Mouse (Mus musculus) adrenal gland, postnatal 25 days (tissue): ENCODE results near the gene Cnp. TPM values are rescaled to one million over a fixed set of nuclear protein-coding genes. Genes with fewer than 3 reads are reported as not detected.
"Not testable (repeated sequence)": the region's sequence is repeated elsewhere in the genome, so short reads cannot be mapped to it uniquely, and the experiment has no call there.

Source experiments
- DNase-seq: peaks from one replicate; pipeline ENCODE4 v3.0.0; 2021; ENCODE audit warnings: mixed read lengths
- total RNA-seq: library from RNA; stranded (reverse); gene quantifications from 2 replicates; pipeline ENCODE4 v1.2.3, GENCODE M21; 2021

Gene Cnp
- total RNA-seq, 1 experiment from 2014 or later = 57.8 TPM

- peak; percentile 43 for DNase-seq
These were observed 21.9 kb upstream of the Cnp start for GRCm38 (mm10) chr11:100552842-100553241.

DNA sequence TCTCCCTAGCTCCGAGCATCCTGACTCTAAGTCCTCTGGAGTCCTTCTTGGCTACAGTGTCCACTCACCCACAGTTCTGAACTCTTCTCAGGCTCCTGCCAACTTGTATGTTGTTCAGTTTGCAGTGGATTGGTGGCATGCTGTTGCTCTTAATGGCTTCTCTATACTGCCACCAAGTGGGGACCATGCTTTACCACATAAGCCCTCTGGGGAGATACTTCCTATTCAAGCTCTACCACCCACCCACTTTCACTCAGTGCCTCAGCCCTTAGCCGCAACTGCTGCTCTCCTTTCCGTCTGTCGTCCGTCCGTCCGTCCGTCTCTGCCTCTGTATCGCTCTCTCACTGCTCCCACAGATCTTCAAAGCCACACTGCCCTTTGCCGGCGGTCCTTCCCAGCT is 19.1 kb upstream of the Cnp start:
- DNase-seq = peak; percentile 46

- no peak for DNase-seq
These were observed 17.1 kb upstream of the Cnp start for GRCm38 (mm10) chr11:100557563-100557962.

DNA sequence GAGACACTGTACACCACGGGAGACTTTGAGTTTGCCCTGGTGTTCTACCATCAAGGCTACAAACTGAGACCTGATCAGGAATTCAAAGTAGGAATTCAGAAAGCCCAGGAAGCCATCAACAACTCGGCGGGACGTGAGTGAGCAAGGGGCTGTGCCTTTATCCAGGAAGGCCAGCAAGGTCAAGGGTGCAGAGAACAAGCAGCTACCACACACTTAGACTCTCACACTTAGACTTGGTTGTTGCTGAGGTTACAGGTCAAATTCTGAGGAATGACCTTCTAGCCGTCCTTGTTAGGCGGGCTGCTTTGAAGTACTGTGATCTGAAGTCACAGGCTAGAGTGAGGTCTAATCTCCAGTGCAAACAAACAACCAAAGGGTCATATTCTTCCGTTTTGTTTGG is 15.2 kb upstream of the Cnp start:
- no peak for DNase-seq

DNA sequence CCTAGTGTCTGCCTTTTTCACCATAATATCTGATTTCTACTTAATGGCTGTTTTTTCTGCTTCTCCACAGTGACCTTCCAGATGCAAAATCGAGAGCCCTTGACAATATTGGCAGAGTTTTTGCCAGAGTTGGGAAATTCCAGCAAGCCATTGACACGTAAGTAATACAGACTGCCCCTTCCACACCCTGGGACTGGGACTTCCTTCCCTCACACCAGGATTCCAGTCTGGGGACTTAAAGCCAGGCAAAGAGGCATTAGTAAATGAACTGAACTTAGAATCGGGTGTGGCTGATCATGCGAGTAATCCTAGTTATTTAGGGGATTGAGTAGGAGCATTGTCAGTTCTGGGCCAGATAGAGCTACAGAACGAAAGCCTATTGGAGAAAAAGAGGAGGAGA is 13.0 kb upstream of the Cnp start:
- no peak for DNase-seq

GRCm38 (mm10) chr11:100564297-100564696 is 10.4 kb upstream of the Cnp start:
- DNase-seq = no peak

- no peak for DNase-seq
These were observed 10.0 kb upstream of the Cnp start for GRCm38 (mm10) chr11:100564703-100565102.

GRCm38 (mm10) chr11:100567229-100567628 is 7.5 kb upstream of the Cnp start:
- no peak for DNase-seq

DNA sequence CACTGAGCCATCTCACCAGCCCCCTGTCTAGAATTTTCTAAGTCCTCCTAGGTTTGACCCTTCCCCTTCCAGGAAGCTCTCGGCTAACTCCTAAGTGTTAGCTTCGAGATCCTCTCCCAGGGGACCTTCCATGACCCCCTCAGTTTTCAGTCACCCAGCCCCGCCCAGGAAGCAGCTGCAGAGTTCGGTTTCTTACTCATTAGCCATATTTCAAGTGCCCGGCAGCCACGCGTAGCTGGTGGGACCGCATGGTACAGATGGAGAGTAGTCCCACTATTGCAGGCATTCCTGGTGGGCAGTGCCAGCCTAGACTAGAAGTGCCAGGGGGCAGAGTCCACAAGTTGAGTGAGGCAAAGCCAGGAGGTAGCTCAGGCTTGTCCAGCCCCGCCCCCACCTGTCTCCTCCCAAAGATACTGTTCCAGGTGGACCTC is 6.9 kb upstream of the Cnp start:
- DNase-seq = no peak

- DNase-seq = no peak
These were observed 6.0 kb upstream of the Cnp start for GRCm38 (mm10) chr11:100568692-100569091.

DNA sequence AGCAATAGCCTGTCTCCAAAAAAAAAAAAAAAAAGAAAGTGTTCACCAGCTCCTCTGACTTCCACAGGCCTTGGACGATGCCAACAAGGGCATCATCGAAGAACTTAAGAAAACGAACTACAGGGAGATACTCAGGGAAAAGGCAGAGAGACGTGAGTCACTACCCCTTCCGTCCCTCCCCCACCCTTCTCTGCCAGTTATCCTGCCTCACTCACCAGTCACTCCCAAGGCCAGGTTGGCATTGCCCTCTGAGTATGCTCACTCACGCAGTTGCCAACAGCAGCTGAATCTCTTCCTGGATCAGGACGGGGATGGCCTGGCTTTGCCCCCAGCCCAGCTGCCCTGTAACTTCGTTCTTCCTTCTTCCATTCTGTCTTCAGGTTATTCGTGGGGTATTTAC is 4.9 kb upstream of the Cnp start:
- peak; percentile 74 for DNase-seq

DNA sequence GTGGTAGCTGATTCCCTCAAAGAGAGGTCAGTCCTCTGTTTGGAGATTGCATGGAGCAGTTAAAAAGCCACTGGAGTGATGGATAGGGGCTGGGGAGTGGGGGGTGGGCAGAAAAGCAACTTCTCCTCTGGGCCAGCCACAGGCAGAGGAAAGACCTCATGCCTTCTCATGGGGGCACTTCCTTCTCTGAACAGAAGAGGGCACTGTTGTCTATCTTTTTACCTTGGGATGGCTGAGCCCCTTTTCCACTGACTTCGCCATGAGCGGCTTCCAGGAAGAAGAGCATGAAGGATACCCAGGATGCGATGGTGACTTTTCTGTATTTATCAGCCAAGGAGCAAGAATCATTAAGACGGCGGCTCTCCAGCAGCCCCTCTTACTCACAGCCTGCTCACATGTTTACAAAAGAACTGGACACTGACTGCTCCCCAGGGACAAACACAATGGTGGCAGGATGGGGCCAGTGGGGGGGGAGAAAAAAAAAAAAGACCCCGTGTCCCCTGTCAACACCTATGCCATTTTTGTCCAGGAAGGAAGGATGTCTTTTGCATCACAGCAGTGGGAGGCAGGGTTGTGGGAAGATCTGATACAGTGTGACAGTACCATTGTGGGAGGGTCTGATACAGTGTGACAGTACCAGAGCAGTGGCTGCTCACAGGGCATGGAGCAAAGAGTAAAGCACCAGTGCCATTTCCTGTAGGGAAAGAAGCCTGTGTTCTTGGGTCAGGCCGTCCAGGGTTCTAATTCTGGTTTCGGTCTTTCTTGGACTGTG is 4.1 kb upstream of the Cnp start:
- DNase-seq = peak; percentile 54

- DNase-seq = no peak
These were observed 3.5 kb upstream of the Cnp start for GRCm38 (mm10) chr11:100571202-100571567.

DNA sequence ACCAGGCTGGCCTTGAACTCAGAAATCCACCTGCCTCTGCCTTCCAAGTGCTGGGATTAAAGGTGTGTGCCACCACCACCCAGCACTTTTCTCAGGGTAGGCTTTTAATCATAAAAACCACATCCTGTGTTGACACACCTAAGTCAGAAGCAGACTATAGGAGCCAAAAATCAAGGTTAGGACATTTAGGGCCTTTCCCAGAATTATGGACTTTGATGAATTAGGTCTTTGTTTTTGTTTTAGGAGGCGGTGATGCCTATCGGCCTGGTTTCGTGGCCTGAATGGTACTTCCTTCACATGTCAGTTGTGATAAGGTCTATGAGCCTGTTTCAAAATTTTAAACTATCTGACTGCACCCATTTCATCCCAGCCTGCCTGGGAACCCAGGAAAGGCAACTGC is 516 bp upstream of the Cnp start:
- no peak for DNase-seq

GRCm38 (mm10) chr11:100575484-100575855 is 766 bp downstream of the Cnp start:
- no peak for DNase-seq

GRCm38 (mm10) chr11:100576256-100576655 is 1.6 kb downstream of the Cnp start:
- DNase-seq = no peak

DNA sequence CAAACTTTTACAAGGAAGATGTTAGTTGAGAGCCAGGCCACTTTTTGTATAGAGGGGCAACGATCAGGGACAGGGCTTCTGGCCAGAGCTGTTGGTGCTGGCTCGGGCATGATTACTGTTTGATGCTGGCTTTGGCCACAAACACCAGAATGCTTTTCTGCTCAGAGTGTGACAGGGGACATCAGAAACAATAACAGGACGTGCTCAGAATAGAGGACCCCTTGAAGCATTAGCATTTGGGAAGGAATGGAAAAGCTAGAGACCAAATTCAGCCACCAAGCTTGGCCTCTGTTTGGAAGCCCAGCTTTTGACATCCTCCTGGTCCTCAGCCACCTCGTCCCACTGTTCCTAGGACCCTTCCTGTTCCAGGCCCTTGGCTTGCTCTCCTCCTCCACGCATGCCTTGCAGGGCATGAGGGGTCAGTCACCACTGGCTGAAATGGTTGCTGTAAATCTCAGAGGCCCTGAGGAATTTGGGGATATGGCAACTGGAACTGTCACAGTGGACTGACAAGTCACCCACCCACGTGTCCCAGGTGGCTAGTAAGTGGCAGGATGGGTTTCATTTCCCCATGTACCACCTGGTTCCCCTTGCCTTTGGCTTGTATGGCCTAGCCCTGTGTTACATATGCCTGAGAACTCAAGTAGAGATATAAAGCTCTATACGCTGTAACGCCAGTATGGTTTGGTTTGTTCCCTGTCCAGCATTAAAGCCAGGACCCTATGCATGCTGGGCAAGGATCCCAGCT is 3.3 kb downstream of the Cnp start:
- no peak for DNase-seq

- DNase-seq = no peak
These were observed 4.6 kb downstream of the Cnp start for GRCm38 (mm10) chr11:100579116-100579799.

DNA sequence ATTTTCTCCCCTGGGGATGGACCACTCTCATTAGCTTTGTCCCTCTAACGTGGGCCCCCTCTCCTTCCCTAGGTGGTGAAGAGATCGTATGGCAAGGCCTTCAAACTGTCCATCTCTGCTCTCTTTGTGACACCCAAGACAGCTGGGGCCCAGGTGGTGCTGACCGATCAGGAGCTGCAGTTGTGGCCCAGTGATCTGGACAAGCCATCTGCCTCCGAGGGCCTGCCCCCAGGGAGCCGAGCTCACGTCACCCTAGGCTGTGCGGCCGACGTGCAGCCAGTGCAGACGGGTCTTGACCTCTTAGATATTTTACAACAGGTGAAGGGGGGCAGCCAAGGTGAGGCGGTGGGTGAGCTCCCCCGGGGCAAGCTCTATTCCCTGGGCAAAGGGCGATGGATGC is 5.6 kb downstream of the Cnp start:
- DNase-seq = no peak

GRCm38 (mm10) chr11:100581756-100582155 is 7.1 kb downstream of the Cnp start:
- peak; percentile 61 for DNase-seq

DNA sequence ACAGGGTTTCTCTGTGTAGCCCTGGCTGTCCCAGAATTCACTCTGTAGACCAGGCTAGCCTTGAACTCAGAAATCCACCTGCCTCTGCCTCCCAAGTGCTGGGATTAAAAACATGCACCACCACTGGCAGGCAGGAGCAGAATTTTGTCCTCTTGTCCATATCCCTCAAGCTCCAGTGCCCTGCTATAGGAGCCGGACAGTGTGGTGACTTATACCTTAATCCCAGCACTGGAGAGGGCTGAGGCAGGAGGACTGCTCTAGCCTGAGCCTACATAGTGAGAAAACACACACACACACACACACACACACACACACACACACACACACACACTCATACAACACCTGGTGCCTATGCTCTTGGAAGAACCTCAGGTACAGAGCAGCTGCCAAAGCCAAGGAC is 7.7 kb downstream of the Cnp start:
- not testable (repeated sequence) for DNase-seq

DNA sequence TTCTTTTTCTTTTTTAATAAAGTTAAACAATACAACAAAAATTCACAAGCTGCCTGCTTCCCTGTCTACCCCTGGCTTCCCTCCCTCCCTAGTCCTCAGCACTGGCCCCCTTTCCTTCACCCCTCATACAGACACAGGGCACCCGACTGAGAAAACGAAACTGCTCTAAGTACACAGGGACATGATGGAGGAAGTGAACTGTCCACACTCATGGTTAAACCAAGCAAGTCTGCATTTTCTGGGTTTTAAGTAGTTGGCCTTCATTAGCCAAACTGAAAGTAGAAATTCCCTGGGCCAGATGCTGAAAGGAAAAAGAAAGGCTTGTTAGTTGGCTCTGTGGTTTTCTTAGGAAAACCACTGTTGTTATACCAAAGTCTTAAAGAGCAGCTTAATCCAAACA is 8.1 kb downstream of the Cnp start:
- DNase-seq = no peak

GRCm38 (mm10) chr11:100584561-100584961 is 9.9 kb downstream of the Cnp start:
- no peak for DNase-seq
